Mouse (Mus musculus): ENCODE data around the gene Igdcc4. TPM values are rescaled to one million over a fixed set of nuclear protein-coding genes. Genes with fewer than 3 reads are reported as not detected.

The Igdcc4 gene
- polyA plus RNA-seq, 1 experiment from 2014 or later: 21.1 TPM

GRCm38 (mm10) chr9:65117516-65117915, 16.2 kb downstream of the Igdcc4 start:
- H3K27ac ChIP-seq: no peak overlapping the region
- H3K4me3 ChIP-seq (replicated peaks): no peak overlapping the region
- H3K4me1 ChIP-seq (replicated peaks): no peaks in the 10 kb centered on the region
- no peak overlapping the region for H3K9ac ChIP-seq
- H3K4me2 ChIP-seq (replicated peaks): no peak overlapping the region
- H3K27me3 ChIP-seq (replicated peaks): 0 out of 2 replicates have a peak, but pooled peaks cover under 1% of the 10 kb centered on the region
- no peak for ATAC-seq
- H3K36me3 ChIP-seq: peaks cover 14% of the 10 kb centered on the region
- H3K9me3 ChIP-seq: no peaks in the 10 kb centered on the region
- WGBS: 72% methylated on average over 2 of the region's 2 CpGs

- H3K9me3 ChIP-seq: no peaks in the 10 kb centered on the region
- peaks cover 6% of the 10 kb centered on the region for H3K36me3 ChIP-seq
- ATAC-seq: peak; percentile 76
- peaks cover 8% of the 10 kb centered on the region; the same call in 1 of the 2 replicates for H3K4me1 ChIP-seq (replicated peaks)
- no peak overlapping the region for H3K27ac ChIP-seq
- H3K9ac ChIP-seq: no peak overlapping the region
- H3K4me2 ChIP-seq (replicated peaks): no peak overlapping the region
- 0 out of 2 replicates have a peak, but pooled peaks cover 6% of the 10 kb centered on the region for H3K27me3 ChIP-seq (replicated peaks)
- H3K4me3 ChIP-seq (replicated peaks): no peak overlapping the region
- WGBS: 17% methylated on average over 3 of the region's 3 CpGs
These were observed 19.6 kb downstream of the Igdcc4 start for GRCm38 (mm10) chr9:65120935-65121334.

GRCm38 (mm10) chr9:65122545-65122944, 21.3 kb downstream of the Igdcc4 start:
- Histone ChIP-seq H3K27me3 (replicated peaks) (0 out of 2 replicates have a peak, but pooled peaks cover 6% of the 10 kb centered on the region), H3K9me3 (no peaks in the 10 kb centered on the region), H3K4me2 (replicated peaks) (no peak overlapping the region), H3K9ac (no peak overlapping the region), H3K27ac (no peak overlapping the region), H3K4me3 (replicated peaks) (no peak overlapping the region), H3K36me3 (peaks cover 3% of the 10 kb centered on the region; the same call in 1 of the 2 replicates), H3K4me1 (replicated peaks) (peaks cover 8% of the 10 kb centered on the region; the same call in 1 of the 2 replicates)
- WGBS: 46% methylated on average over 18 of the region's 18 CpGs
- no peak for ATAC-seq

GRCm38 (mm10) chr9:65123552-65124168, 22.4 kb downstream of the Igdcc4 start:
- Histone ChIP-seq H3K4me1 (replicated peaks) (peaks cover 8% of the 10 kb centered on the region; the same call in 1 of the 2 replicates), H3K36me3 (0 out of 2 replicates have a peak, but pooled peaks cover 3% of the 10 kb centered on the region), H3K9me3 (no peaks in the 10 kb centered on the region), H3K27ac (no peak overlapping the region), H3K27me3 (replicated peaks) (0 out of 2 replicates have a peak, but pooled peaks cover 6% of the 10 kb centered on the region), H3K4me3 (replicated peaks) (peak overlapping the region; percentile 33), H3K9ac (peak overlapping the region; percentile 42), H3K4me2 (replicated peaks) (peak overlapping the region; percentile 77)
- ATAC-seq: peak; percentile 35
- WGBS: 12% methylated on average over 48 of the region's 48 CpGs

GRCm38 (mm10) chr9:65128123-65128815, 27.0 kb downstream of the Igdcc4 start:
- peak; percentile 34; the same call in 1 of the 2 replicates for ATAC-seq
- no peak overlapping the region for H3K4me3 ChIP-seq (replicated peaks)

GRCm38 (mm10) chr9:65131717-65132116, 30.4 kb downstream of the Igdcc4 start:
- no peaks in the 10 kb centered on the region for H3K9me3 ChIP-seq
- no peak overlapping the region for H3K4me2 ChIP-seq (replicated peaks)
- H3K36me3 ChIP-seq: peaks cover 13% of the 10 kb centered on the region
- no peak for ATAC-seq
- no peak overlapping the region for H3K9ac ChIP-seq
- H3K27me3 ChIP-seq (replicated peaks): no peaks in the 10 kb centered on the region
- WGBS: 83% methylated on average over 5 of the region's 5 CpGs
- no peaks in the 10 kb centered on the region for H3K4me1 ChIP-seq (replicated peaks)
- no peak overlapping the region for H3K4me3 ChIP-seq (replicated peaks)
- H3K27ac ChIP-seq: no peak overlapping the region

More at GRCm38 (mm10) chr9:65128123-65128815, 27.0 kb downstream of the Igdcc4 start:
- Histone ChIP-seq H3K4me1 (replicated peaks) (peaks cover 7% of the 10 kb centered on the region; the same call in 1 of the 2 replicates), H3K36me3 (peaks cover 8% of the 10 kb centered on the region; the same call in 1 of the 2 replicates), H3K9ac (no peak overlapping the region), H3K4me2 (replicated peaks) (no peak overlapping the region; the same call in 1 of the 2 replicates), H3K9me3 (no peaks in the 10 kb centered on the region), H3K27me3 (replicated peaks) (0 out of 2 replicates have a peak, but pooled peaks cover 4% of the 10 kb centered on the region), H3K27ac (no peak overlapping the region)
- WGBS: 26% methylated on average over 25 of the region's 25 CpGs

GRCm38 (mm10) chr9:65133739-65134138, 32.5 kb downstream of the Igdcc4 start:
- H3K27me3 ChIP-seq (replicated peaks): no peaks in the 10 kb centered on the region
- no peak overlapping the region for H3K4me2 ChIP-seq (replicated peaks)
- ATAC-seq: peak; percentile 56
- peaks cover 10% of the 10 kb centered on the region for H3K36me3 ChIP-seq
- no peaks in the 10 kb centered on the region for H3K4me1 ChIP-seq (replicated peaks)
- H3K27ac ChIP-seq: no peak overlapping the region
- no peaks in the 10 kb centered on the region for H3K9me3 ChIP-seq
- WGBS: 6% methylated on average over 10 of the region's 10 CpGs
- H3K4me3 ChIP-seq (replicated peaks): no peak overlapping the region
- H3K9ac ChIP-seq: no peak overlapping the region

- WGBS: 93% methylated on average over 4 of the region's 4 CpGs
- H3K27me3 ChIP-seq (replicated peaks): 0 out of 2 replicates have a peak, but pooled peaks cover 3% of the 10 kb centered on the region
- no peak overlapping the region for H3K27ac ChIP-seq
- ATAC-seq: no peak
- no peak overlapping the region for H3K4me3 ChIP-seq (replicated peaks)
- no peak overlapping the region for H3K9ac ChIP-seq
- H3K4me1 ChIP-seq (replicated peaks): no peaks in the 10 kb centered on the region; the same call in 1 of the 2 replicates
- H3K36me3 ChIP-seq: peaks cover 9% of the 10 kb centered on the region
- H3K9me3 ChIP-seq: no peaks in the 10 kb centered on the region
- no peak overlapping the region for H3K4me2 ChIP-seq (replicated peaks)
These were observed 33.8 kb downstream of the Igdcc4 start for GRCm38 (mm10) chr9:65135126-65135525.

- Histone ChIP-seq H3K4me1 (replicated peaks) (peaks cover 17% of the 10 kb centered on the region), H3K27ac (0 out of 2 replicates have a peak overlapping the region, but pooled peaks have one; percentile 73), H3K9me3 (no peaks in the 10 kb centered on the region), H3K9ac (peak overlapping the region; percentile 74), H3K36me3 (no peaks in the 10 kb centered on the region), H3K4me3 (replicated peaks) (peak overlapping the region; percentile 75), H3K4me2 (replicated peaks) (peak overlapping the region; percentile 100), H3K27me3 (replicated peaks) (peaks cover 6% of the 10 kb centered on the region; the same call in 1 of the 2 replicates)
- no peak for ATAC-seq
- WGBS: 4% methylated on average over 8 of the region's 8 CpGs
These were observed 39.2 kb downstream of the Igdcc4 start for GRCm38 (mm10) chr9:65140491-65140890.

- ATAC-seq: peak; percentile 83
- Histone ChIP-seq H3K36me3 (no peaks in the 10 kb centered on the region), H3K9me3 (no peaks in the 10 kb centered on the region), H3K4me3 (replicated peaks) (peak within 1 kb of the TSS; percentile 75), H3K9ac (peak within 1 kb of the TSS; percentile 74), H3K4me2 (replicated peaks) (peak within 1 kb of the TSS; percentile 100), H3K4me1 (replicated peaks) (peaks cover 17% of the 10 kb centered on the region), H3K27ac (peak within 1 kb of the TSS; percentile 73), H3K27me3 (replicated peaks) (peaks cover 6% of the 10 kb centered on the region; the same call in 1 of the 2 replicates)
- WGBS: under 1% methylated on average over 24 of the region's 48 CpGs
These were observed 39.6 kb downstream of the Igdcc4 start, which contains the start of gene Igdcc3 for GRCm38 (mm10) chr9:65140936-65141305. Igdcc3 (plus strand) TSS chr9:65141189.

- Histone ChIP-seq H3K9ac (peak overlapping the region; percentile 74), H3K4me1 (replicated peaks) (peaks cover 17% of the 10 kb centered on the region), H3K27me3 (replicated peaks) (peaks cover 6% of the 10 kb centered on the region; the same call in 1 of the 2 replicates), H3K9me3 (no peaks in the 10 kb centered on the region), H3K27ac (peak overlapping the region; percentile 73), H3K4me2 (replicated peaks) (peak overlapping the region; percentile 100), H3K4me3 (replicated peaks) (peak overlapping the region; percentile 75), H3K36me3 (no peaks in the 10 kb centered on the region)
- ATAC-seq: peak; percentile 75
- under 1% methylated on average over 51 of the region's 73 CpGs for WGBS
These were observed 40.2 kb downstream of the Igdcc4 start for GRCm38 (mm10) chr9:65141306-65141975.

GRCm38 (mm10) chr9:65141976-65142318, 40.7 kb downstream of the Igdcc4 start:
- under 1% methylated on average over 17 of the region's 17 CpGs for WGBS
- Histone ChIP-seq H3K4me2 (replicated peaks) (peak overlapping the region; percentile 100), H3K4me1 (replicated peaks) (peaks cover 17% of the 10 kb centered on the region), H3K36me3 (no peaks in the 10 kb centered on the region), H3K9ac (peak overlapping the region; percentile 74), H3K27ac (peak overlapping the region; percentile 73), H3K9me3 (no peaks in the 10 kb centered on the region), H3K27me3 (replicated peaks) (peaks cover 6% of the 10 kb centered on the region; the same call in 1 of the 2 replicates), H3K4me3 (replicated peaks) (peak overlapping the region; percentile 75)
- ATAC-seq: peak; percentile 77

Data from intestine, embryonic 15.5 days (tissue).